Mouse (Mus musculus) spleen, postnatal 36 days (tissue): ENCODE data around the gene Ift43.
A peak's percentile ranks its signal among the peaks of the same experiment; 100 is the strongest.

Experiments used
- DNase-seq, 2 experiments: peaks; one replicate each; pipeline ENCODE4 v3.0.0; 2022; ENCODE audit warnings: low spot score in 2 of 2, mixed read lengths in 1 of 2

The Ift43 gene

DNA sequence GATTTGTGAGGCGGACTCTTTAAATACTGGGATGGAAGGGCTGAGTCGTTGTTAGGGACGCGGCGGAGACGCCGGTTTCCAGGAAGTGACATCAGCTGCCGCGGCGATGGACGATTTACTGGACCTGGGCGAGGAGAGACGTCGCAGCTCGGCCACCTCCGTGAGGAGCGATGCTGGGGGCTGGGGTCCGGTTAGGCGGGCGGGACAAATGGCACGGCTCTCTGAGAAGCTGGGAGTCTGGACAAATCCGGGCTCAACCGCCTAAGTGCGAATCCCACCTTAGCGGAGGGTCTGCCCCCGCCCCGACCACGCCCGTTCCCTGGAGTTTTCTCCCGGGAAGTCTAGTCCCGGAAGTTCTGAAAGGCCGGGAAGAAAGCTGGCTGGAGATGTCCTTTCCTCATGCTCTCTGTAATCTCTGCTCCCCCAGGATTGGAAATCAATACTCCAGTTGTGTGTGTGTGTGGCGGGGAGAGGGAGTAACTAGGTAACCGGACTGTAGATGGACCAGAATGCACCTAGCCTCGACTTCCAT lies at the start of gene Ift43:
Gene Ift43, plus strand, starts transcription at position 61 of the 532 bp plus-strand sequence.
- DNase-seq: peak; percentile 19 to 24

DNA sequence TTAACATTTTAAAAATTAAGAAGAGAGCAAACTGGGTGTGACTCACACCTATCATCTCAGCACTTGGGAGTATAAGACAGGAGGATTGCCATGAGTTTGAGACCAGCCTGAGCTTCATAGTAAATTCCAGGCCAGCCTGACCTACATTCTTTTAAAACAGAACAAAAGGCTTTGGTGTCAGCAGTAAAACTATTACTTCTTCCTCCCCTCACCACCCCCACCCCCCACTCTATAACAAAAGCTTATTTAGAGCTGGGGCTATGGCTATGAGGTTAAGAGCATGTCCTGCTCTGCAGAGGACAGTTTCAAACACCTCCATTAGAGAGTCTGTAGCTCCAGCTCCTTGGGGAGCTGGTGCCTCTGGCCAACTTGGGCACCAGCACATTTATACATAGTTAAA lies 46.8 kb upstream of the Ift43 start:
- DNase-seq: no peak

GRCm38 (mm10) chr12:86036368-86037166 lies 45.8 kb upstream of the Ift43 start:
- DNase-seq: no peak

DNA sequence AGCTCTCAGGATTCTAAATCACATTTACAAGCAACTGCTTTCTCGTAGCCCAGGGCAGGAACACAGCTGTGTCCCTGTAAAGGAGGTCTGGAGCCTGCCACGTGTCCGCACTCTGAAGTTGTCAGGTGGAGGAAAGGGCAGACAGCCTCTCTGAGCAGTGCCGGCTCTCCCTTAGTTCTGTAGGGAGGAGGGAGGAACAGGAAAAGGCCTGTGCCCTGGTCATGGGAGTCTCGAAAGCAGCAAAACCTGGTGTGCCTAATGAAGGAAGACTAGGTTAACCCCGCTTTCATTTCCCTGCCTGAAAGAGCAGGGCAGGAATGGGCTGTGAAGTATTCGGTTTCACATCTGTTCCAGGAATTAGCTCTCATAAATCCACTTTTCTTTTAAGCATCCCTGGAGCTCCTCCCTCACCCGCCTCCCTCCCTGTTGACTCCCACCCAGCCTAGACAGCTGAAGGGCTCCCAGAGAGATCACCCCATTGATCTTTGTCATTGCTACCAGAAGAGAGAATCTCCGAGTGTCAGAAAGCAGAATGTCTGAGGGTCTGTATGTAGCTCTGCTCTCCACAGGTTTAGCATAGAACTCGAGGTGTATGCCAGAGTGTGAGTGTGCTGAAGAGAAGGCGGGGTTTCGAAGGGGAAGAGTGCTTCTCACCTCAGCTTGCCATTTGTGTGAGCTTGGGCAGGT lies 45.0 kb upstream of the Ift43 start:
- no peak for DNase-seq

DNA sequence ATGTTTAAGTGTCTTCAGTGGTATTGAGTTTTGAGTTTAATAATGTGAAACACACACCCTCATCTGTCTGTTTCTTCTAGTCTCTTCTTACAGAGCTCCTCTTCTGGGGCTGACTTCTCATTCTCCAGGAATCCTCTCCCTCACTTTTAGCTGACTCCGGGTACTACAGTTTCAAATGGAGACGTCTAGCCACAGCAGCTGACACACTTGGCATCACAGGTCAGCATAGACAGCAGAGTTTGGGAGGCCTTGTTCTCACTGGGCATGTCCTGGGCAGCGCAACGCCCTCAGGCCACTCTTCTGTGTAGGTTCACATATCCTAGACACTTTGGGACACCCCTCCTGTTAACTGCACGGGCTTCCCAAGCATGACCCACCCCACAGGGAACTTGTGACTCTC lies 43.3 kb upstream of the Ift43 start:
- DNase-seq: no peak

DNA sequence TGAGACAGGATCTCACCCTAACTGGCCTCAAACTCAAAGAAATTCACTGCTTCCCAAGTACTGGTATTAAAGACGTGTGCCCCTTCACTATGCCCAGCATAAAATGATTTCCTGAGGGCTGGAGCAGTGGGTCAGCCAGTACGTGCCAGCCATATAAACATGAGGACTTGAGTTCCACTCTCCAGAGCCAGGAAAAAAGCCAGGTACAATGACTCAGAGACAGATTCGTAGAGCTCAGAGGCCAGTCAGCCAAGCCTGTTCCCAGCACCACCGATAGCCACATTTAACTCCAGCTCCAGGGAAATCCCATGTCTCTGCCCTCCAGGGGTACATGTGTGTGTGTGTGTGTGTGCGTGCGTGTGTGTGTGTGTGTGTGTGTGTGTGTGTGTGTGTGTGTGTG lies 42.6 kb upstream of the Ift43 start:
- DNase-seq: no peak

DNA sequence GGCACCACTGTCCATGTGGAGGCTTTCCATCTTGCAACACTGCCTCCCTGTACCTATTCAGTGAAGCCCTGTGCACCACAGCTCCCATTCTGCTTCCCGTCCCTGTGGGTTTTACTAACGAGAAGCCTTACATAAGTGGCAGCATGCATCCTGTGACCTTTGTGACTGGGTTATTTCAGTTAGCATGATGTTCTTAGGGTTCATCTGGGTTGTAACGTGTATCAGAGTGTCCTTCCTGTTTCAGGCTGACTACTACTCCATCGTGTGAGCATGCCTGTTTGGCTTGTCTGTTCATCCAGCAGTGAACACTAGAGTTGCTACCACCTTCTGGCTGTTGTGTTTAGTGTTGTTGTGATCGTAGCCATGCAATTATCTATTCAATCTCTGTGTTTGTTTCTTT lies 36.2 kb upstream of the Ift43 start:
- no peak for DNase-seq

DNA sequence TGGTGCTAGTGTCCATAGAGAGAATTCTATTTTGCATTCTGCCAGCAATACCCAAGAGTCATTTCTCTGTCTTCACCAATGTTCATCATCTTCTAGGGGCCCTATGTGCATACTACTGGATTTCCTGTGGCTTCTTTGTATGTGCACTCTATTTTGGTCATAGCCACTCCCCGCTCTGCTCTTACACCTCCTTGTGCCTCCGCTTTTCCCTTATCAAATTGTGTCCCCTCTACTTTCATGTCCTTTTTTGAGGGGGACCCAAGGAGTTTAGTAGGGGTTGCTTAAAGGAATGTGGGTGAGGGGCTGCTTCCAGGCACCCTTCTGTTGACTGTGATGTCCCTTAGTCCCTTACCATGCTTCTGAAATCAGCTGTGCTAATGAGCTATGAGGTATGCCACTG lies 35.6 kb upstream of the Ift43 start:
- DNase-seq: no peak

DNA sequence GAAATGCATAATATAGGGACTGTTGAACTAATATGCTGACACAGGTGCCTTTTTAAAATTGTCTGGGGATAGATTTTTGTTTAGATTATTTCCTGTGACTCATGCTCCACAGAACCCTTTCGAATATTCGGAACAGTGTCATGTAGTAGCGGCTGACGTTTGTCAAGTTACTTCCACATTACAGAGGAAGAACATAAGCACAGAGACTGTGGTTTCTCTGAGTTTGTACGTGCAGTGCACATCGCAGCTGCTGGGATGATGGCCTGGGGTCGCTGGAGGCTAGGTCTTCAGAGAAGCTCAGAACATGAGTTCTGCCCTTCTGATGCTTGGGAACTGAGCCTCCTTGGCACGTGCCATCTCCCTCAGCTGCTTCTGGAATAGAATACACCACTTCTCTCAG lies 35.0 kb upstream of the Ift43 start:
- no peak for DNase-seq

DNA sequence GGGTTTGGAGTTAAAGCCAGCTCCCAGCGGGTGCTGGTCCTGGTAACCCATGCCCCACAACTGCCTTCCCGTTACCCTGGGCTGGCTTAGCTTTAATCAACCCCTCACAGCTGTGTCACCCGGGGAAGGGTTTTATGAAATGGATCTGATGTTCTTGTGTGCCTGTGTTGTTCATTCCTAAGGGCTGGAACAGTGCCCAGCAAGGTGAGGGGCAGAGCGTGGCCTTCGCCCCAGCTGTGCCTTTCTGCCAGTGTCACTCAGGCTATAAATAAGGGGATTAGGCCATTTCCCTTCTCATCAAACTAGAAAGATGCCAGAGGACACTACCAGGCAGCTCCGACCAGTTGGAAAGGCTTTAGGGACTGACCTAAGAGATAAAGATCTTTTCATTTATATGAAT lies 32.5 kb upstream of the Ift43 start:
- DNase-seq: no peak

GRCm38 (mm10) chr12:86051477-86051876 lies 30.9 kb upstream of the Ift43 start:
- DNase-seq: no peak

- no peak for DNase-seq
Measured at GRCm38 (mm10) chr12:86055306-86055705, 27.0 kb upstream of the Ift43 start.

- DNase-seq: no peak
Measured at GRCm38 (mm10) chr12:86056976-86057375, 25.4 kb upstream of the Ift43 start.

- DNase-seq: no peak
Measured at GRCm38 (mm10) chr12:86057516-86057915, 24.8 kb upstream of the Ift43 start.

- DNase-seq: no peak
Measured at GRCm38 (mm10) chr12:86059341-86059740, 23.0 kb upstream of the Ift43 start.

GRCm38 (mm10) chr12:86064796-86065195 lies 17.5 kb upstream of the Ift43 start:
- no peak for DNase-seq

- DNase-seq: no peak
Measured at GRCm38 (mm10) chr12:86071432-86071831, 10.9 kb upstream of the Ift43 start.

DNA sequence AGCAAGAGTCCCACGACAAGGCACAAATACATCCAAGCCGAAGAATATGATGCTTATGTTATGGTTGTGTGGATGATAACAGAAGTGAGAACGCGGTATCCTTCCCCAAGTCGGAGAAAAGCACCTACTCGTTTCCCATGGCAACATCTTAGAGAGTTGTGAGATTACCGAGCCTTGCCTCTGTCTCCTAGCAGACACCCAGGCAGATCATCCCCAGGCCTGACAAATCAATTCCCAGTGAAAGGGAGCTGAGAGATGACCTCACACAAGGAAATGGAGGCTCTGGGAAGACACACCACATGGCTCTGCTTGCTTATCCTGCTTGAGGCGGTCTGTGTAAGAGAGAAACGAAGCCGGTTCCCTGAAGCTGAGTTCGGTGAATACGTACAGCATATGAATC lies 7.7 kb upstream of the Ift43 start:
- no peak for DNase-seq

DNA sequence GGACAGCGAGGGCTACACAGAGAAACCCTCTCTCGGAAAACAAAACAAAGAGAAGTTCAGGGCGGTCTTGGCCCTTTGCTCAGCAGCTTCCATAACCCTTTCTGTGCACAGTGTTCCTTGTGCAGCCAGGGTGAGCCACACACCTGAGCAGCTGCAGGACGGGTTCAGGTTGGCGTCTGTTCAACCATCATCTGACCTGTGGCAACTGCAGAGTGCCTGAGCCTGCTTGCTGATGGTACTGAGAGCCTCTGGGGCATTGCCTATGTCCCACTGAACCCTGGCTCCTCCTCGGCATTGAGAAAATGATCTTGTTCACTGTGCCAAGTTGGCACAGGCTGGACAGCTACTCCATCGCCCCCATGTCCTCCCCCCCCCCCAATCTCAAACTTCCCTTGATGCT lies 7.0 kb upstream of the Ift43 start:
- DNase-seq: no peak

DNA sequence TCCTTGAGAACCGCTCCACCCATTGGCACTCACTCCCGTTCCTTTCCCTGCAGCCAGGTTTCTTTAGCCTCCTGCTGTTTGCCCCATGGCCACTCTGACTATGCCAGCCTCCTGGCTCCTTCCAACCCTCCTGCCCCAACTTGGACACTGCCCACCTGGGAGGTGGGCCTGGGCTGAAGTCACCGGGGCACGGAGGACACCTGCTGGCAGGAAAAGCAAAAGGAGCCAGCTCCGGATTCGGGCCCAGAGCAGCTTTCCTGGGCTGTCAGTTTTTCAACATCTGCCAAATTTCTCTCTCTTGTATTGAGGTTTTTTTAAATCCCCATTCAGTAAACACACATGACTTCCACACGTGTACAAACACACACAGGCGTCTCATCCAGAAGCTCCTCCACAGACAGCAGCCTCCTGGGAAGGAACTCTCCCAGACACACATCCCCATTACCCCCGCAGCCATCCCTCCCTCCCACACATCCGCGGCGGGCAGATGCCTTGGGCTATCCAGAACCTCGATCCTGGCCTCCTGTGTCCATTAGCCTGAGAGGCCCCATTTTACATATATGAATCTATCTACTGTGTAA lies 5.9 kb upstream of the Ift43 start:
- DNase-seq: no peak

DNA sequence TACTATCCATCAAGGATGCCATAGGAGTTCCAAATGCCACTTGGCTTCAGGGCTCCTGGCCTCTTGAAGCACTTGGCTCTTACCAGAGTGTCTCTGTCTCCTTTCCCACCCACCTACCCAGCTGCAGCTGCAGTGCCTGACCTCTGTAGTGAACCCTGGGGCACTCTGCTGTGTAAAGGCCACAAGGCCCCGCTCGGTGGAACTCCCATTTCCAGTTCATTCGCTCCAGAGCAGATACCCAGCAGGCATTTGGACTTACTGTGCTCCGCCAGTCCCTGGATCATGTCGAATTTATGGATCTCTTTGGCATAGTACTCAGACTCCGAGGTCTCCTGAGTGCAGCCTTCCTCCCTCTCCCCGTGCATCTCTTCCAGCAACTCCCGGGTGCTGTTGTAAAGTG lies 5.0 kb upstream of the Ift43 start:
- DNase-seq: no peak

DNA sequence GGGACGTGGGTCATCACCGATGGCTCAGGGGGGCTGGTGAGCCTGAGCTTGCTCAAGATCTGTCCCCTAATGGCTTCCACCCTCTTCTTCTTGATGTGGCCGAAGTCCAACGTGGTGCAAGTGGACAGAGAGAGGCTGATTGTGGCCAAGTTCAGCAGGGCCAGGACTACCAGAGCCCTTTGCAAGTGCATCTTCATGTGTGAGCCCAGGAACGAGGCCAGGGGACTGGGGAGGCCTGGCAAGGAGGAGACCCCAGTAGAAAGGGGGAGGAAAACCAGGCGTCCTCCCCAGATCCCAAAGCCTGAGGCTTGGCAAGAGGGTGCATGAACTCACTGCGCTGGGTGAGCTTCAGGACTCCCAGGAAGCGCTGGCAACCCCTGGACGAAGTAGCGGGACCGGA lies 4.6 kb upstream of the Ift43 start:
- no peak for DNase-seq

GRCm38 (mm10) chr12:86078176-86078552 lies 4.2 kb upstream of the Ift43 start:
- no peak for DNase-seq
